Mouse (Mus musculus) cerebellum, adult 2 months (tissue): ENCODE measurements around the gene Shmt2.

Source experiments
- CTCF ChIP-seq: fragments of 200-500 bp; IDR thresholded peaks from 2 replicates; pipeline ENCODE4 v1.5.1; 2011; ENCODE audit warnings: low read depth, mild to moderate bottlenecking, control low read depth, low read length, moderate library complexity, borderline replicate concordance; ENCODE audit not compliant: insufficient read depth
- POLR2A ChIP-seq: fragments of 200-500 bp; IDR thresholded peaks from 2 replicates; pipeline ENCODE4 v1.6.1; 2011; ENCODE audit warnings: low read length, control low read depth, borderline replicate concordance; ENCODE audit not compliant: insufficient read depth

- TF ChIP-seq CTCF (peak; percentile 99), POLR2A (peak; percentile 43; the same call in 1 of the 2 replicates)
Measured at GRCm38 (mm10) chr10:127512813-127513212, 9.4 kb downstream of the Shmt2 start.
